Mouse (Mus musculus) spleen, adult 2 months (tissue): Measurements from ENCODE around the gene Adamts14. TPM values are rescaled to one million over a fixed set of nuclear protein-coding genes. Genes with fewer than 3 reads are reported as not detected.

Experiments
- DNase-seq, 2 experiments: peaks; one replicate each; pipeline versions ENCODE4 v3.0.0 to v3.0.0-alpha.2; 2012 to 2021; ENCODE audit warnings: low spot score in 2 of 2, low read depth in 1 of 2
- H3K27ac ChIP-seq: fragments of 200-500 bp; 2 replicates; pipeline ENCODE4 v1.5.1; 2012; ENCODE audit warnings: low read length, inconsistent platforms; ENCODE audit not compliant: insufficient read depth
- H3K27me3 ChIP-seq: fragments of 200-500 bp; 2 replicates; pipeline ENCODE4 v1.6.1; 2012; ENCODE audit warnings: mild to moderate bottlenecking, moderate library complexity, low read length, inconsistent platforms; ENCODE audit not compliant: control insufficient read depth, insufficient read depth
- H3K36me3 ChIP-seq: fragments of 200-500 bp; 2 replicates; pipeline ENCODE4 v1.6.1; 2012; ENCODE audit warnings: mild to moderate bottlenecking, low read length, inconsistent platforms; ENCODE audit not compliant: control insufficient read depth, insufficient read depth
- H3K4me1 ChIP-seq: fragments of 200-500 bp; 2 replicates; pipeline ENCODE4 v1.6.1; 2011; ENCODE audit warnings: inconsistent platforms; ENCODE audit not compliant: control insufficient read depth, insufficient read depth, insufficient read length
- H3K4me3 ChIP-seq: fragments of 200-500 bp; 2 replicates; pipeline ENCODE4 v1.5.1; 2011; ENCODE audit warnings: mild to moderate bottlenecking, inconsistent platforms; ENCODE audit not compliant: insufficient read depth, insufficient read length; ENCODE audit errors: extremely low read depth
- CTCF ChIP-seq: fragments of 200-500 bp; IDR thresholded peaks from 2 replicates; pipeline ENCODE4 v1.5.1; 2011; ENCODE audit warnings: mild to moderate bottlenecking, inconsistent platforms; ENCODE audit not compliant: insufficient read depth, insufficient read length, insufficient replicate concordance; ENCODE audit errors: extremely low read depth
- POLR2A ChIP-seq: fragments of 200-500 bp; IDR thresholded peaks from 2 replicates; pipeline ENCODE4 v1.6.1; 2011; ENCODE audit warnings: low read depth, low read length, inconsistent platforms
- WGBS: fragments of 180-500 bp; shearing (Covaris S2); methylation state at CpG from one replicate; pipeline ENCODE4 v1.1.7; 2018; 5-methylcytosine and 5-hydroxymethylcytosine counted together
- polyA plus RNA-seq: library from polyadenylated mRNA; depleted of rRNA; stranded (reverse); fragments of >200 nt; gene quantifications from 2 replicates; pipeline ENCODE4 v1.2.3, GENCODE M21; 2012

The Adamts14 gene
- polyA plus RNA-seq, 1 experiment = 6.9 TPM

GRCm38 (mm10) chr10:61195718-61196291 is 77.4 kb downstream of the Adamts14 start:
- H3K27ac ChIP-seq = no peak overlapping the region
- 89% methylated on average over 5 of the region's 5 CpGs for WGBS
- no peaks in the 10 kb centered on the region for H3K36me3 ChIP-seq
- DNase-seq = no peak
- H3K27me3 ChIP-seq = no peaks in the 10 kb centered on the region
- no peak overlapping the region for H3K4me3 ChIP-seq
- TF ChIP-seq CTCF = no peak
- no peak for TF ChIP-seq POLR2A
- 0 out of 2 replicates have a peak, but pooled peaks cover under 1% of the 10 kb centered on the region for H3K4me1 ChIP-seq

- no peaks in the 10 kb centered on the region for H3K27me3 ChIP-seq
These were observed 78.0 kb downstream of the Adamts14 start for GRCm38 (mm10) chr10:61195216-61195615.

GRCm38 (mm10) chr10:61194611-61195010 is 78.6 kb downstream of the Adamts14 start:
- H3K4me1 ChIP-seq = no peaks in the 10 kb centered on the region

More at GRCm38 (mm10) chr10:61195216-61195615, 78.0 kb downstream of the Adamts14 start:
- Histone ChIP-seq H3K4me3 (no peak overlapping the region), H3K36me3 (no peaks in the 10 kb centered on the region), H3K27ac (no peak overlapping the region), H3K4me1 (no peaks in the 10 kb centered on the region)
- no peak for DNase-seq
- WGBS = 81% methylated on average over 8 of the region's 8 CpGs
- no peak for TF ChIP-seq CTCF
- no peak for TF ChIP-seq POLR2A

GRCm38 (mm10) chr10:61188010-61188409 is 85.2 kb downstream of the Adamts14 start:
- Histone ChIP-seq H3K27ac (no peak overlapping the region), H3K27me3 (no peaks in the 10 kb centered on the region), H3K36me3 (no peaks in the 10 kb centered on the region), H3K4me3 (no peak overlapping the region), H3K4me1 (no peaks in the 10 kb centered on the region)
- WGBS = 15% methylated on average over 3 of the region's 3 CpGs
- TF ChIP-seq POLR2A = no peak
- no peak for TF ChIP-seq CTCF
- DNase-seq = no peak

More at GRCm38 (mm10) chr10:61194611-61195010, 78.6 kb downstream of the Adamts14 start:
- no peak overlapping the region for H3K4me3 ChIP-seq
- no peak overlapping the region for H3K27ac ChIP-seq
- no peaks in the 10 kb centered on the region for H3K36me3 ChIP-seq
- 88% methylated on average over 9 of the region's 9 CpGs for WGBS
- TF ChIP-seq CTCF (no peak), POLR2A (no peak)
- DNase-seq = no peak
- H3K27me3 ChIP-seq = no peaks in the 10 kb centered on the region

- no peaks in the 10 kb centered on the region for H3K4me1 ChIP-seq
- no peak overlapping the region for H3K4me3 ChIP-seq
- H3K27ac ChIP-seq = no peak overlapping the region
- H3K27me3 ChIP-seq = no peaks in the 10 kb centered on the region
- H3K36me3 ChIP-seq = no peaks in the 10 kb centered on the region
- 77% methylated on average over 3 of the region's 3 CpGs for WGBS
- DNase-seq = no peak
- TF ChIP-seq CTCF (no peak), POLR2A (no peak)
These were observed 86.2 kb downstream of the Adamts14 start for GRCm38 (mm10) chr10:61187001-61187400.

- Histone ChIP-seq H3K27ac (no peak overlapping the region), H3K4me1 (peaks cover 2% of the 10 kb centered on the region; the same call in 1 of the 2 replicates), H3K4me3 (no peak overlapping the region), H3K36me3 (no peaks in the 10 kb centered on the region), H3K27me3 (no peaks in the 10 kb centered on the region)
- WGBS = 82% methylated on average over 6 of the region's 6 CpGs
- no peak for DNase-seq
- TF ChIP-seq POLR2A (no peak), CTCF (no peak)
These were observed 93.3 kb downstream of the Adamts14 start for GRCm38 (mm10) chr10:61179927-61180326.

GRCm38 (mm10) chr10:61178687-61179086 is 94.6 kb downstream of the Adamts14 start:
- DNase-seq = no peak
- WGBS = 81% methylated on average over 8 of the region's 8 CpGs
- TF ChIP-seq POLR2A = no peak
- TF ChIP-seq CTCF = no peak
- Histone ChIP-seq H3K4me1 (peaks cover 2% of the 10 kb centered on the region; the same call in 1 of the 2 replicates), H3K36me3 (no peaks in the 10 kb centered on the region), H3K4me3 (no peak overlapping the region), H3K27me3 (no peaks in the 10 kb centered on the region), H3K27ac (no peak overlapping the region)
